Mouse (Mus musculus): Measurements from ENCODE around the gene Hbs1l. TPM values are rescaled to one million over a fixed set of nuclear protein-coding genes. Genes with fewer than 3 reads are reported as not detected.

The Hbs1l gene
- polyA plus RNA-seq (2021; fragmentation: Nextera tagmentation): 35.6 and 40.7 TPM in 2 replicates
- long read RNA-seq, experiment 1, transcript Hbs1l-201 (18 exons, 2,793 nt): minor isoform, 7 of 92 reads
- long read RNA-seq, experiment 1, transcript Hbs1l-209 (18 exons, 2,733 nt): major isoform, 54 of 92 reads
- long read RNA-seq, experiment 1, partial matches to known transcripts: 19 of 92 reads
- long read RNA-seq, experiment 1, other reads (novel, unspliced or antisense): 11 of 92 reads
- long read RNA-seq, experiment 2, transcript Hbs1l-203 (5 exons, 2,625 nt): minor isoform, 16 of 505 reads
- long read RNA-seq, experiment 2, transcript Hbs1l-201 (18 exons, 2,793 nt): minor isoform, 15 of 505 reads
- long read RNA-seq, experiment 2, transcript Hbs1l-209 (18 exons, 2,733 nt): major isoform, 404 of 505 reads
- long read RNA-seq, experiment 2, partial matches to known transcripts: 10 of 505 reads
- long read RNA-seq, experiment 2, other reads (novel, unspliced or antisense): 57 of 505 reads

GRCm38 (mm10) chr10:21295759-21296621 lies at the start of gene Hbs1l:
Gene Hbs1l, plus strand, starts transcription at chr10:21295979.

DNA sequence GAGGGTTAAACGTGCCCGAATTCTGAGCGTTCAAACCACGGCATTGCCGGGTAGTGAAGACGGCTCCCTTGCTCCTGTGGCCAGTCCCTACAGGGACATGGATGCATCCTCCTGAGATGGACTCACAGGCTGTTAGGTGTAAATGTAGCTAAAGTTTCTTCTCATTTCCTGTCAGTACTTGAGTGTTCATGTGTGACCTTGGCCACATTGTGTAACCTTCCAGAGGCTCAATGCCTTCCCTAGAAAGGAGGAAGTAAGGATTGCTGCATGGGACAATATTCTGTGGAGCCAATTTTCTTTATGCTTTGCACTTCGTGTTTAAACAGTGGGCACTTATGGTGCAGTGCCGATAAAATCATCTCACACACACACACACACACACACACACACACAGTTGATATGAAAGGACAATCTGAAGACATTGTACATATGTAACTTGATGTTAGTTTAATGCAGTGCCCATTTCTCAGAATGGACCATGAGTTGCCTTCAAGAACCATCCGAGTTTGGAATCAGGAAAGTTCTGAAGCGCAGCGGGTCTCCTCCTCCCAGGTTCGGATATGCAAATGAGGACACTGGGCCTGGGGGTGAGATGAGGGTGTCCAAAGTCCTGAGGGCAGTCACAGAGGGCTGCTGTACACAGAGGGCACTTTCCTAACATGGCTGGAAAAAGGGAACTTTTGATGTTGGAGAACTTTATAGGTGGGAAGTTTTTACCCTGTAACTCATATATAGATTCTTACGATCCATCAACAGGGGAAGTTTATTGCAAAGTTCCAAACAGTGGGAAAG lies 81.1 kb downstream of the Hbs1l start, which contains the start of gene Aldh8a1:
Aldh8a1 (plus strand) TSS at position 610 of the 792 bp plus-strand sequence.

Other genes starting within 250 kb of the Hbs1l start
- 0.49 and 0.56 TPM in 2 replicates for gene Myb, start 135.0 kb upstream of the Hbs1l start, polyA plus RNA-seq (2021; fragmentation: Nextera tagmentation)
- gene Aldh8a1, start 81.3 kb downstream of the Hbs1l start, polyA plus RNA-seq (2021; fragmentation: Nextera tagmentation): not detected in 2 replicates

Data from layer of hippocampus, adult 6 months (tissue).